Mouse (Mus musculus) layer of hippocampus, postnatal 10 days (tissue): ENCODE results near the gene Gm20683. TPM values are rescaled to one million over a fixed set of nuclear protein-coding genes. Genes with fewer than 3 reads are reported as not detected.

ENCODE experiments used
- DNase-seq, 2 experiments: peaks; one replicate each; pipeline ENCODE4 v3.0.0; 2021; ENCODE audit warnings: low spot score in 2 of 2
- total RNA-seq, 2 experiments: library from RNA; stranded (reverse); gene quantifications; 2 replicates each; pipeline ENCODE4 v1.2.3; 2021

The Gm20683 gene
- total RNA-seq, 2 experiments from 2014 or later = 30.9 to 36.3 TPM

DNA sequence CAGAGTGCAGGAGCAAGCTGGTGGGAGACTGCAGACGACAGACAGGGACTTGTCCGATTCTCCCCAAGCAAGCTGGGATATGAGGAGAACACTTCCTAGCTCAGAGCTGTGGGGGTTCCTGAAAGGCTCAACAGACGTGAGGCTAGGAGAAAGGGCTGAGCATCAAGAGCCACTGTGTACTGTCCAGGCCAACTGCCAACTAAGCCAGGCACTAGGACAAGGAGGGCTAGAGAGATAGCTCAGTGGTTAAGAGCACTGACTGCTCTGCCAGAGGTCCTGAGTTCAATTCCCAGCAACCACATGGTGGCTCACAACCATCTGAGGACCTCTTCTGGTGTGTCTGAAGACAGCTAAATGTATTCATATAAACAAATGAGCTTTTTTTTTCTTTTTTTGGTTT, 946 bp upstream of the Gm20683 start:
- DNase-seq = no peak

DNA sequence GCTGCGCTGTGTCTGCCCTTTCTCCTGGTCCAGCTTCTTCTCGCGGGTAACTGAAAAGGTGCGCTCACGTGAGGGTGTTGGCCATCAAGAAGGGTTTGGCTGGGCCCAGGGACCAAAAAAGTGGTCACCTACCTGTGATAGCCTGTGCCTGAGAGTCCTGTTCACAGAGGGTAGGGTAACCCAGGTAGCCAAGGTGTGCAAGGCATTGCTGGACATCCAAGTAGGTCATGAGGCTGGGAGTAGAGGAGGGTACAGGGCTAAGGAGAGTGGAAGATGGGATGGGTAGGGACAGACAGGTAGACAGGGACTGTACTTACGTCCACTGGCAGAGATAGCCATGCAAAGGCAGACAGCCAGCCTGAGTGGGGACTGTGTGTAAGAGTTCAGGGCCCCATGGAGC, 1.0 kb downstream of the Gm20683 start:
- no peak for DNase-seq

DNA sequence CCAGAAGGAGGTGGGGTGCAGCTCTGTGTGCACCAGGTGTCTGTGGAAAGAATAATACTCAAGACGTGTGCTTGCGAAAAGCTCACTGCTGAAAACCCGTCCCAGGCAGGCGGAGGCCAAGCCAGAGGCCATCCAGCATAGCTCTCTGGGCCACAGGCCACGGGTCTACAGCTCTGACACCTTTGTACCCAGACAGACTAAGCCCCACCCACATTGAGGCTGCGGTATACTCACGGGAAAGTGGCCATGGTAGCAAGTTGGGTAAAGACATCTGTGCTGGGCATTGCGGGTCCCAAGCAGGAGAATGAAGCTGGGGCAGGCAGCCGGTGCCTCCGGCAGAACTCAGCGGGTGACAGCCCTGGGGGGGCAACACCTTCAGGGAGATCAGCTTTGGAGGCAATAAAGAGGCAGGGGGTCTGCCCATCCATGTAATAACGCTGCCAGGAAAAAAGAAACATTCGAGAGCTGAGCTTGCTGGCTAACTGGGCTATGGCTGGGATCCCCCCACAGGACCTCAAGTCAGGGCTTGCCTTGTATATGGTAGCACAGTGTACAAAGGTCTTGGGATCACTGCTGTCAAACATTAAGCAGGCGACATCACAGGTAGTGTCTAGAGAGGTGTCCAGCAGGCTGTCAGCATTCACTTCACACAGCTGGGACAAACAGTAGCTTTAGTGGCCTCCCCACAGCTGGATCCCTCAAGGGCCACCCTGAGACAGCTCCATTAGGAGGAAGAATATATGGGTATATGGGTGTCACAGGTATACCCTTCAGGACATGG, 1.9 kb downstream of the Gm20683 start:
- DNase-seq = no peak

DNA sequence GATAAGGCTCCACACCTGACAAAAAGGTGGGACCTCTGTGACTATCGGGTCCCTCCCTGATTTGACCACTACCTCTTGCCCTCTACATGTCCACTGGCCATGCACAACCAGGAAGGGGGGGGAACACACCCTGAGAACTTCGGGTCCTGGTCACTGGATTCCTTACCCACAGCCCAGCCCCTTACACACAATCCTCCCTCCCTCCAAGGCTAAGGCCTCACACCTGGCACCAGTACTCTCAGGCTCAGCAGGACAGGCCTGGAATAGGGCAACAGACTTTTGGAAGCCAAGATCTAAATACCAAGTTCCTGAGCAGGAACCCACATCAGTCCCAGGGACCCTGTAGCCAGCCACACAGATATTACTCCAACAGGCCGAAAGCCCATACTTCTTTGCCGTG, 2.7 kb downstream of the Gm20683 start:
- no peak for DNase-seq

DNA sequence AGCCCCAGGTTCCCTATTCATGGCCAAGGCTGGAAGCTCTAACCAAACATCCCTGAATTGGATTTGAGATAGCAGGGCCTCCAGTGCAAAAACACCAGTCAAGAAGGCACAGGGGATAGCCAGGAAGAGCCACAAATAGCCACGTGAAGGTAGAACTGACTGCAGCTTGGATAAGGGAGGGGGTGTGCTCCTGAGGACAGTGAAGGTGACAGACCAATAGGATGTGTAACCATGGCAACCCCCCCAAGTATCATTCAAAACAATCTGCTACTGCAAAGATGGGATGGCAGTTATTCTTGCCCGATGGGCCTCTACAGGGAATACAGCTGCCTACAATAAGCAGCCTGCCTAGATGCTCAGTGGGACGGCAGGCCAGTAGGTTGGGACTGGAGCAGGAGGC, 4.0 kb downstream of the Gm20683 start:
- DNase-seq = no peak

DNA sequence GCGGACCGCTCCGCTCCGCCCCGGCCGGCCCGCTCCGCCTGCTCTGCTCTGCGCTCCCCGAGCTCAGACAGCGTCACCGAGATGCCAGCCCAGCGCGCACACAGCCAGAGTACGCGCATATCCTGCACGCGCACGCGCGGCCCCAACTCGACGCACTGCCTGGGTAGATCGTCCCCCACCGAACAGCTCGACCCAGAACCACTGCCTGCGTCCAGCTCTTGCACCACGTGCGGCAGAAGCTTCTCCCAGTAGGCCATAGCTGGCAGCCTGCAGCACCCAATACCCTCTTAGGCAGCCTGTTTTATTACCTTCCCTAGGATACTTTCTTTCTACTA, 4.5 kb downstream of the Gm20683 start, which contains the start of gene Rhbdl1:
Gene Rhbdl1 (minus strand): TSS at position 220 of the 335 bp plus-strand sequence.
- DNase-seq = peak; percentile 83 to 89

DNA sequence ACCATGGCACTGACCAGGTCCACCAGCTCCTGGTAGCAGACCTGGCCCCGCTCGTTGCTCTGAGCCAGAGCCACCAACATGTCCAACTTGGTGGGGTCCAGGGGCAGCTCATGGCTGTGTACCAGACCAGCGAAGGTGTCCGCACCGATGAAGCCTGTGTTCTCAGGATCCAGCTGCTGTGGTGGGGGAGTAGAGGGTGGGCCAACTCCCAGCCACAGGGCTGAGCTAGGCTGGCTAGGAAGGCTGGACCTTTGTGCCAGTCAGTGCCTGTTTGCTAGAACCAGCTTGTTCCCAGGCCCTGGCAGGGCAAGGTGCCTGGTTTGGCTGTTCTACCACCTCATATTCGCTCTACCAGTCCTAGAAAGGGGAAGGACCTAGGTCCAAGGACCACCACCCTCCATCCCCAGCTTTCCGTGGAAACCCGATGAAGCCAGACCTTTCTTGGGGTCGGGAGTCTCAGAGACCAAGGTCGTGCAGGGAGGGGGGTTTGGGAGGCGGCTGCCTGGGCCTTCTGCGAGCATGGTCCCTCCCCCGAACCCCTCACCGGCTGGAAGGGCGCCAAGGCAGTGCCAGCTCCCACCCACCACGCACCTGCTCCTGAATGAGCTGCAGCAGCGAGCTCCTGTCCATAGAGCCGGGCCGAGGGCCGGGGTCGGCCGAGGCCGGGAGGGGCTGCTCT, 5.0 kb downstream of the Gm20683 start:
- no peak for DNase-seq

DNA sequence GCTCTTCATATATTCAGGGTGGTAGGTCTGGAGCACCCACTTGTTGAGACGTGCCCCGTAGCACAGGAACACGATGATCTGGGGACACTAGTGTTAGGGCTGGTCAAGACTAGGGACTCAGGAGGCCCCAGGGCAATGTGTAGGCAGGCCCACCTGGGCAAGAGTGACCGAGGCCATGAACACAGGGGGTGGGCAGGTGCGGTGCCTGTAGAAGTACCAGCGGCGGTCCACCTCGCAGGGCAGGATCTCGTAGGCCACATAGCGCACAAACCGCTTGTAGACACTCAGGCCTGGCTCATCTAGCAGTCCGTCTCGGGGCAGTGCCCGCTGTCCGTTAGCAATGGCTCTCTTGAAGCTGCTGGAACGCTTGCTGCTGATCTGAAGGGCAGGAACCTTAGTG, 5.7 kb downstream of the Gm20683 start:
- no peak for DNase-seq

DNA sequence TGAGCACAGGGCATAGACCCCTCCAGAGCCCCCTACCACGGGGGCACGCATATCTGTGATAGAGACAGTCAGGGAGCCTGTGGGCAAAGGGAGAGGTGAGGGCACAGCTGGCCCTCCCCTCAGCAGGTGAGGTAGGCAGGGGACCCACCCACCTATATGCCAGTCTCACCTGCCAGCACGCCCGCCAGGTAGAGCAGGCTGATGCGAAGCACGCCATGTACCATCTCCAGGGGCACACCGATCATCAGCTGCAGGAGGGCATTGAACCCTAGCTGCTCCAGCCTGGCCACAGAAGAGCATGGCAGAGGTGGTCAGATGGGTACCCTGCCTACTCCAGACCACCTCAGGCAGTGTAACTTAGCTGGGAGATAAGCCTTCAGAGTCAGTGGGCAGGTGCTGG, 6.3 kb downstream of the Gm20683 start:
- DNase-seq = no peak

DNA sequence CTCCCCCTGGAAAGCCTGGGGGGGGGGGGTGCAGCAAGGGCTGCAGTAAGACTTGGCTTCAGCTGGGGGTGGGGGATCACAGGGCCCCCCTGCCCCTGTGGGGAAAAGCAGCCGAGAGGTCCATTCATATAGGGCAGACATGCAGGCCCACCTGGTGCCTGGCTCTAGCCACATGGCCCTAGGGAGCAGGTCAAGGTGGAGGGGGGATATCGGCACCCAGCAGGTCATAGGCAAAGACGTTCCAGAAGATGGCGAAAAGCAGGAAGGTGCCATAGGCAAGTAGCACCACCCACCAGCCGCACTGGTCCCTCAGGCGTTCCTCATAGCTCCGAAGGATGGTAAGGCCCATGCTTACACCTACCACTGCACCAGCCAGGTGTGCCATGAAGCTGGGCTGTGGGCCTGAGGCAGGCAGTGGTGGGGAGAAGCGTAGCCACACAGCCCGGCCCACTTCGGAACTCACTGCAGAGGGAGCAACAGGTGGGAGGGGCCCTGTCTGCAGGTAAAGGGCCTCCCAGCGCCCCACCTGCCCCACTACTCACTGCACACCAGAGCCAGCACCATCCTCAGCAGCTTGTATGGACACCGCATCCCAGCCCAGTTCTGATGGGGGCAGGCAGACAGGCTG, 6.9 kb downstream of the Gm20683 start:
- no peak for DNase-seq

DNA sequence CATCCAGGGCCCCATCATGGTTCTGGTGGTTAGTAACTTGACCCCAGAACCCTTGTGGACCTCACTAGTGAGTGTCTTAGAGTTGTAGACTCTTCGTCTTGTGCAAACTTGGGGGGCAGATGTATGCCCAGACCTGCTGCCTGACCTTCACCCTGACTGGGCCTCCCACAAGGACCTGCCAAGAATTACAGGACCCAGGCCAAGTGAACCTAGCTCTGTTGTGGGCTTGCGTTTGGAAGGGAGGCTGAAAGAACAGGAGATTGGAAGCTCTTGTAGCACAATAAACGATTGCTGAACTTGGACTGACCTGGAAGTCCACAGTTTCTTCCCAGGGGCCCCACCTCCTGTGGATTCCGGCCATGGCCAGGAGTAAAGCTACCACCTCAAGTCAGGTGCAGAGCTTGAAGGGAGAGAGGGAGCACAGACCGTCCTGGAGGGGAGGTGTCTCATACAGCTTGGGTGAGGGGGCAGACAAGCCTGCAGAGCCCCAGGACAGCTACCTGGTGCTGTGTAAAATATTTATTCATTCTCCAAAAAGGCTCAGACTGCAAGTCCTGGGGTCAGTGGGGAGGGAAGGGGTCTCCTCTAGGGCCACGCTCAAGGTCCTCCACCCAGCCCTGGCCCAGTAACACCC, 7.5 kb downstream of the Gm20683 start:
- DNase-seq = no peak

DNA sequence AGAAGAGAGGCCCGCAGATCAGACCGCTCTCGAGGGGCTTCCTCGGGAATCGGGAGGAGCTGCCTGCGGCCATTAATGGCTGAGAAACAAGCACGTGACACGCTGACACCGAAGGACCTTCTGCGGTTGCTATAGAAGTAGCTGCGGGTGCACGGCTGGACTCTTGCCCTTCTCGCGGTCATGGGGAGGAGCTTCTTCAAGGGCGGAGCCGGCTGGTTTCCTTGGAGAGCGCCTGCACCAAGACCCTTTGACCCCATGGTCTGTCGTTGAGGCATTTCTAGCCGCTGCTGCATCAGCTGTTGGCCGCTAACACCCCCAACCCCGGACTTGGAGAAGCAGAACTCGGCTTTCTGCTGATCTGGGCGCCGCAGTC, 8.3 kb downstream of the Gm20683 start, which contains the start of gene Stub1:
Gene Stub1 (minus strand): TSS at position 114 of the 373 bp plus-strand sequence.
- DNase-seq = peak; percentile 86 to 87

DNA sequence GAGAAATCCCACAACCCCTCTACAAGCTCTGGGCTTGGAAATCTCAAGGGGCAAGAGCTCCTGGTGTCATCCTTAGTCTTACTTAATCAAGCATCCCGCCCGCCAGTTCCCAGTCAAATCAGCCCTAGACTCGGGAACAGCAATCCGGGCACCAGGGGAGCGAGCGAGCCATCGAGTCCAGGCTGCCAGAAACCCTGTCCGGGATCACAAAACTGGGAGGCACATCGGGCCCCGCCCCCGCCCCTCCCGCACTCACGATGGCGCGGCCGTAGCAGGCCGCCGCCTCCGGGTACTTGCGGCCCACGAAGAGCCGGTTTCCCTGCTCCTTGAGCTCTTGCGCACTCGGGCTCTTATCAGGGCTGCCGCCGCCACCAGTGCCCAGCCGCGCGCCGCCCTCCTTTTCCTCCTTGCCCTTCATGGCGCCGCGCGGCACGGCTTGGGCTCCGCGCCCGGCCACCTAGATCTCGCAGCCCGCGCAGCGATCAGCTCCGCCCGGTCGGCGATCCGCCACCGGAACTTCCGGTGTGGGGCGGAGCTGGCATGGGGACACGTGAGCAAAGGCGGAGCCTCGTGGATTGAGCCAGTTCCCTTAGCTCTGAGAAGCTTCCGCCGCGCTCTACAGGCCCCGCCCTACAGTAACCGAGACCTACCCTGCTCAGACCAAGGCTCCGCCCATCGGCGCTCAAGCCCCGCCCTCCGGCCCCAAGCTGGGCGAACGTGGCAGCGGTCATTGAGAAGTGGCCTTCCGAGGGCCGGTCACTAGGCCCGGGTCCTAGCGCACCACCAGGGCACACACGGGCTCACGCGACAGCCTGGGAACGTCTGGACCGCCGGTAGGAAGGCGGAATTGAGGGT, 8.9 kb downstream of the Gm20683 start:
- DNase-seq = peak; percentile 99

DNA sequence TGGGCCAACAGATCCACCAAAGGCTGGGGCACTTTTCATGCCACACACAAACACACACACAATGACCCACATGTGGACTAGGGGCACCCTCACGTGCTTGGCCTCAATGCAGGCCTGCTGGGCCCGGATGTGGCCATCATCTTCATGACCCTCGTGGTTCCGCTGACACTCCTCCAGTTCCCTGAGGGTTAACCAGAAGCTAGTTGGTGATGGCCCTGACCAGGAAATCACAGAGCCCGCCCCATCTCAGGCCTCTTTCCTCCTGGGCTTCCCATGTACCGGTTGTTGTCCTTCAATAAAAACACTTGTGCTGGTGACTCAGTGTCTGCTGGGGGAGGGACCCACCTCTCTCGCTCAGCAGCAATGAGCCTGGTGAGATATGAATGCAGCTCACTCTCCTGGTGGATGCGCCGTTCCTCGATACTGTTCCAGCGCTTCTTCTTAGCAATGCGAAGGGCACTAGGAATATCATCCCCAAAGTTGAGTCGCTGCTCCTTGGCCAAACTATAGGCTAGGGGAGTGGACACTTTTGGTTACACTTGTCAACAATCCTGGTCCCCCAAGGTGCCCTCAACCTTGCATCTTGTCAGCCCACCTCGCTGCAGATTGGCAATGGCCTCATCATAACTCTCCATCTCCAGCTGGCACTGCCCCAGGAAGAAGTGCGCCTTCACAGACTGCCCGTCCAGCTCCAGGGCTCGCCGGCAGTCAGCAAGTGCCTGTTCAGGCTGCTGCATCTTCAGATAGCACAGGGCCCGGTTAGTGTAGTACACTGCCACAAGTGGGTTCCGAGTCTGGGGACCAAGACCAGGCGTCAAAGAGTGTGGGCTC, 9.9 kb downstream of the Gm20683 start:
- peak in 1 of 2 experiments; percentile 48 for DNase-seq

DNA sequence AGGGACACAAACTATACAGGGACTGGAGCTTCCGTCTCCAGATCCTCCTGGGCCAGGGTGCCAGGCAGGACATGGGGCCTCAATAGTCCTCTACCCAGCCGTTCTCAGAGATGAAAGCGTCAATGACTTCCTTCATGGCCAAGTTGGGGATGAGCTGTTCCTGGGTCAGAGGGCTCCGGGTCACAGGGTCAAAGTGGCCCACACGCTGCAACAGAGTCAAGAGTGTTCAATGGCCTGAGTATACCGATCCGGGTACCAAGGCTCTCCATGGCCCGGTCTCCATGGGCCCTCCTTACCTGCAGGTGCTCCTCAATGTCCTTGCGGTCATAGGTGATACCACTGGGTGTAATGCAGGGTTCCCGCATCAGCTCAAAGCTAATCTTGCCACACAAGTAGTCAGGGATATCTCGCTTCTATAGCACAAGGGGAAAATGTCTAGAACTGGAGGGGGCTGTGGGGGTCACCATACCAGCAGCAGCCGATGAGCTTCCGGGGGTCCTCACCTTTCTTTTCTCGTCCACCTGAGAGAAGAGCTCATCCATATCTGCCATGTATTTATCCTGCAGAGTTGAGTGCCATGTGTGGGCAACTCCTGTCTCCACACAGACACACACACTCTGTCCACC, 10.6 kb downstream of the Gm20683 start:
- DNase-seq = no peak

DNA sequence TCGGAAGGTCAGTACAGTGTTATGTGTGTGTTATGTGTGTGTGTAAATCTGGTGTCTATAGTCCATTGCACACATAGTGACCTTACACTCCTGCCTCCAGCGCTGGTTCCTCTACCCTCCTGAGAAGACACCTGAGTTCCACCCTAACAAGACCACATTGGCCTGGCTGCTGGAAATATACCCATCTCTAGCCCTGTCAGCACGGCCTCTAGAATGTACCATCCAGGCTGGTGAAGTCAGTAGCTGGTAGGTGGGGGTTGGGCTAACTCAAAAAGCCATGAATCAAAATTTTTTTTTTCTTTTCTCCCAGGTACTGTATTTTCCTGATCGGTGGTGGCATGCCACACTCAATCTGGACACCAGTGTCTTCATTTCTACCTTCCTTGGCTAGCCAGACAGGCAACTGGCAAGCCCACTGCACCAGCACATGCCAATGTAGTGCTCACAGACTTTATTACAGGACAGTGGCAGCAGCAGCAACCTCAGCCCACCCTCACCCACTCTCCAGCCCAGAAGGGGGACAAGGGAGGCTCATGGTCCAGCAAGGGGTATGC, 11.3 kb downstream of the Gm20683 start:
- DNase-seq = no peak

DNA sequence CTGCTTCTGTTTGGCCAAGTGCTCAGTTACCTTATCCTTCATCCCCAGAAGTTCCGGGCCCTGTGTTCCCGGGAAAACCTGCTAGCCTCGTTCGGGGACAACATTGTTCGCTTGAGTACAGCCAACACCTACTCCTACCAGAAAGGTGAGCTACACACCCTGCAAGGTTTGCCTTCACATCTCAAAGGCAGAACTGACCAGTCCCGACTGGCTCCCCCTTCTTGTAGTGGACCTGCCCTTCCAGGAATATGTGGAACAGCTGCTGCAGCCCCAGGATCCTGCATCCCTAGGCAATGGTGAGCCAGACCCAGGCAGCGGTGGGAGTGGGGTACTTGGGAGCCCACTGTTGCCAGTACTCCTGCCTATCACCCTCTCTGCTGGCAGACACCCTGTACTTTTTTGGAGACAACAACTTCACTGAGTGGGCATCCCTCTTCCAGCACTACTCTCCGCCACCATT, 12.0 kb downstream of the Gm20683 start:
- no peak for DNase-seq

DNA sequence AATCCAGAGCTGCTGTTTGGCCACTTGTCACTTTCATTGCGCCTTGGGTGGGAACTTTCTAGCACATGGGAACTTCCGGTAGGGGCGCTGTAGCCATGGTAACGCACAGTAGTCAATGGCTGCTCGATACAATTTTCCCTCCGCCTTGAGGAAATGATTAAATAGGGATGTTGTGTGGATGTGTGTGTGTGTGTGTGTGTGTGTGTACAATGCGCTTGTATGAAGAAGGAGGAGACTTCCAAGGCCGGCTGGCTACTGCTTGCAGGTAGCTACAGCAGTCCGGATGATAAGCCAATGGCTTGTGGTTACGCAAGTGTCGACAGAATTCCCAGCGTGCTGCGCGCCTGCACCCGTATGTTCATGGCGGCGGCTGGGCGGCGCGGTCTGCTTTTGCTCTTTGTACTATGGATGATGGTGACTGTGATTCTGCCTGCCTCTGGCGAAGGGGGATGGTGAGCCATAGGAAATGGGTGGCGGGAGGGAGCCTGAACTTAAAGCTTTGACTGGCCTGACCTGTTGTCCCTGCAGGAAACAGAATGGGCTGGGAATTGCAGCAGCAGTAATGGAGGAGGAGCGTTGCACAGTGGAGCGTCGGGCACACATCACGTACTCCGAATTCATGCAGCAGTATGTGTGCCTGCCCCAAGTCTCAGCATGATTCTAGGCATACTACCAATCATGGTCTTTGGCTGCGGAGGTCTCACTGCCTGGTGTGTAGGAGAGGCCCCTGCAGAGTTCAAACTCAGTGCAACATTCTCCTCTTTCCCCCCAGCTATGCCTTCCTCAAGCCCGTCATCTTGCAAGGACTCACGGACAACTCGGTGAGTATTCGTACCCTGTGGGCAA, 12.6 kb downstream of the Gm20683 start, which contains the start of gene Jmjd8:
Gene Jmjd8 (plus strand): TSS at position 156 of the 846 bp plus-strand sequence.
- DNase-seq = peak; percentile 75 to 83
